Mouse (Mus musculus): ENCODE results near the gene Efcab10. TPM values are rescaled to one million over a fixed set of nuclear protein-coding genes. Genes with fewer than 3 reads are reported as not detected.
A peak's percentile ranks its signal among the peaks of the same experiment; 100 is the strongest.

Efcab10 gene
- not detected in 2 replicates for polyA plus RNA-seq (2016; fragmentation: Nextera tagmentation; extraction: Ambion mirVana)

GRCm38 (mm10) chr12:33394804-33395623, at the start of gene Efcab10:
Efcab10 (plus strand) TSS chr12:33394854.
- Histone ChIP-seq H3K36me3 (no peaks in the 10 kb centered on the region), H3K27me3 (replicated peaks) (no peaks in the 10 kb centered on the region), H3K9me3 (replicated peaks) (no peaks in the 10 kb centered on the region), H3K4me3 (peak within 1 kb of the TSS; percentile 26), H3K9ac (0 out of 2 replicates have a peak within 1 kb of the TSS, but pooled peaks have one; percentile 23), H3K27ac (ENCODE audit: poor library complexity, severe bottlenecking) (no peak within 1 kb of the TSS), H3K4me2 (peak within 1 kb of the TSS; percentile 63), H3K4me1 (replicated peaks) (peaks cover 8% of the 10 kb centered on the region)
- ATAC-seq (ENCODE audit: insufficient number of reproducible peaks, low FRiP score) = no peak
- WGBS = 16% methylated on average over 24 of the region's 24 CpGs

GRCm38 (mm10) chr12:33344970-33345772, 49.5 kb upstream of the Efcab10 start:
- H3K4me2 ChIP-seq = peak overlapping the region; percentile 71
- WGBS = 6% methylated on average over 25 of the region's 25 CpGs
- peak overlapping the region; percentile 20 for H3K4me3 ChIP-seq
- H3K4me1 ChIP-seq (replicated peaks) = peaks cover 55% of the 10 kb centered on the region
- H3K9ac ChIP-seq = peak overlapping the region; percentile 41; the same call in 1 of the 2 replicates
- peaks cover 7% of the 10 kb centered on the region for H3K9me3 ChIP-seq (replicated peaks)
- H3K36me3 ChIP-seq = peaks cover 12% of the 10 kb centered on the region
- H3K27me3 ChIP-seq (replicated peaks) = peaks cover 30% of the 10 kb centered on the region
- no peak for ATAC-seq (ENCODE audit: insufficient number of reproducible peaks, low FRiP score)
- peak overlapping the region; percentile 49; the same call in 1 of the 2 replicates for H3K27ac ChIP-seq (ENCODE audit: poor library complexity, severe bottlenecking)

DNA sequence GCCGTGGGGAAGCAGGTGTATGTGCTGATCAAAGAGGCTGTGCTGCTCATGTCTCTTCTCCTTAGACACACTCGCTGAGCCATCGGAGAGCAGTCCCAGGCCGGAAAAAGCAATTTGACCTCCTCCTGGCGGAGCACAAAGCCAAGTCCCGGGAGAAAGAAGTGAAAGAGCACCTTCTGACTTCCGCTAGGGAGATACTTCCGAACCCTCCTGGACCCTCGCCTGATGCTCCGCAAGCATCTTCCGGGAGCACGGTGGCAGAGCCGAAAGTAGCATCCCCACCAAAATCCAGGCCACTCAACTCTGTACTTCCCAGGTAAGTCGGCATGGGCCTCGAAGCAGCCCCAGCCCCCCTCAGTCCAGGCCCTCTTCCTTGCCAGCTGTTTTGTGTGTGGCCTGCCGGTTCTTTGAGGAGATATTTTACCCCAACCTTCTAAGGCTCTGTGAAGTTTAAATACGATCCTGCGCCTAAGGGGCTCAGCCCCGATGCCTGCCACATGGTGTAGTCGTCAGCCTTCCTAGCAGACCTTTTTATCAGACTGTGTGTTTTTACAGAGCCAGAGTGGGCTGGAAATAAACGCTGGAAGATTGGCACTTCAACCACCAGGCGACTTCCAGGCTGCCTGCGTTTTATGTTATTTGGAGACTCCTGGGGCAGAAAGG, 48.8 kb upstream of the Efcab10 start:
- peak; percentile 49; the same call in 1 of the 2 replicates for ATAC-seq (ENCODE audit: insufficient number of reproducible peaks, low FRiP score)
- H3K4me1 ChIP-seq (replicated peaks) = peaks cover 47% of the 10 kb centered on the region
- peak overlapping the region; percentile 36; the same call in 1 of the 2 replicates for H3K27ac ChIP-seq (ENCODE audit: poor library complexity, severe bottlenecking)
- H3K4me3 ChIP-seq = peak overlapping the region; percentile 20
- H3K27me3 ChIP-seq (replicated peaks) = peaks cover 23% of the 10 kb centered on the region
- peak overlapping the region; percentile 11 for H3K9ac ChIP-seq
- WGBS = 19% methylated on average over 23 of the region's 23 CpGs
- peak overlapping the region; percentile 71 for H3K4me2 ChIP-seq
- H3K9me3 ChIP-seq (replicated peaks) = peaks cover 9% of the 10 kb centered on the region
- peaks cover 14% of the 10 kb centered on the region for H3K36me3 ChIP-seq

DNA sequence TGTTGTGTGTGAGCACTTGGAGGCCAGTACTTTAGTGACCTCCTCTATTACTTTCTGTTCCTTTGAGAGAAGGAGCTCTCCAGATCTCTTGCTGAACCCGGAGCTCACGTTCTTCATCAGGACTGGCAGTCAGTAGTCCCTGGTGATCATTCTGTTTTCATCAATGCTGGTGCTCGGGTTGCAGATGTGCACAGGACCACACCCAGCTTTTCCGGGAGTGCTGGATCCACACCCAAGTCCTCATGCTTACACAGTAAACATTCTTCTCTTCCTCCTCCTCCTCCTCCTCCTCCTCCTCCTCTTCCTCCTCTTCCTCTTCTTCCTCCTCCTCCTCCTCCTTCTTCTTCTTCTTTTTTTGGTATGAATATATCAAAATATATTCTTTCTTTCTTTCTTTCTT, 42.0 kb upstream of the Efcab10 start:
- 58% methylated on average over 4 of the region's 4 CpGs for WGBS
- Histone ChIP-seq H3K36me3 (peaks cover 21% of the 10 kb centered on the region), H3K9ac (no peak overlapping the region), H3K27me3 (replicated peaks) (no peaks in the 10 kb centered on the region), H3K9me3 (replicated peaks) (peaks cover 9% of the 10 kb centered on the region), H3K4me3 (no peak overlapping the region), H3K27ac (ENCODE audit: poor library complexity, severe bottlenecking) (no peak overlapping the region), H3K4me2 (no peak overlapping the region), H3K4me1 (replicated peaks) (no peaks in the 10 kb centered on the region)
- no peak for ATAC-seq (ENCODE audit: insufficient number of reproducible peaks, low FRiP score)

- H3K9me3 ChIP-seq (replicated peaks) = no peaks in the 10 kb centered on the region
- H3K36me3 ChIP-seq = peaks cover 9% of the 10 kb centered on the region
- H3K27ac ChIP-seq (ENCODE audit: poor library complexity, severe bottlenecking) = no peak overlapping the region
- no peak for ATAC-seq (ENCODE audit: insufficient number of reproducible peaks, low FRiP score)
- no peaks in the 10 kb centered on the region for H3K27me3 ChIP-seq (replicated peaks)
- no peak overlapping the region for H3K4me2 ChIP-seq
- peaks cover 12% of the 10 kb centered on the region for H3K4me1 ChIP-seq (replicated peaks)
- H3K9ac ChIP-seq = no peak overlapping the region
- H3K4me3 ChIP-seq = no peak overlapping the region
- 90% methylated on average over 10 of the region's 10 CpGs for WGBS
Observed at GRCm38 (mm10) chr12:33358345-33358744, 36.3 kb upstream of the Efcab10 start.

DNA sequence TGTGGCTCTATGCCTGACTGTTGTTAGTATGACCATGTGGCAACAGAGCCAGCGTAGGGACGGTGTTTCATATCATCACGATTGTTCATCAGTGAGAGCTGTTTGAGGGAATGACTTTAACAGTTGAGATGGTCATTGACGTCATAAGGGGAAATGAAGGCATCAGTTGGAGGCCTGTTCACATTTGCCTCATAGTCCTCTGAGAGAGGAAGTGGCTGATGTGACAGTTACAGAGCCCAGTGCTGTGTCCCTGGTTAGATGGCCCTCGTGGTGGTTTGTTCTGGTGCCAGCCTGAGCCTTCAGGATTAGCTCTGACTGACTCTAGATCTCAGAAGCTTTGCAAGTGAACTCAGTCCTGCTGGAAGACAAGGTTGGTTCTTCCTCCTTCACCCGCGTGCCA, 35.4 kb upstream of the Efcab10 start:
- no peaks in the 10 kb centered on the region for H3K9me3 ChIP-seq (replicated peaks)
- H3K4me2 ChIP-seq = no peak overlapping the region
- 91% methylated on average over 7 of the region's 7 CpGs for WGBS
- H3K36me3 ChIP-seq = peaks cover 9% of the 10 kb centered on the region
- ATAC-seq (ENCODE audit: insufficient number of reproducible peaks, low FRiP score) = no peak
- peaks cover 12% of the 10 kb centered on the region for H3K4me1 ChIP-seq (replicated peaks)
- H3K27me3 ChIP-seq (replicated peaks) = no peaks in the 10 kb centered on the region
- no peak overlapping the region for H3K27ac ChIP-seq (ENCODE audit: poor library complexity, severe bottlenecking)
- H3K4me3 ChIP-seq = no peak overlapping the region
- H3K9ac ChIP-seq = no peak overlapping the region

GRCm38 (mm10) chr12:33359878-33360482, 34.7 kb upstream of the Efcab10 start:
- H3K27ac ChIP-seq (ENCODE audit: poor library complexity, severe bottlenecking) = no peak overlapping the region
- ATAC-seq (ENCODE audit: insufficient number of reproducible peaks, low FRiP score) = no peak
- peaks cover 9% of the 10 kb centered on the region for H3K36me3 ChIP-seq
- H3K27me3 ChIP-seq (replicated peaks) = no peaks in the 10 kb centered on the region
- H3K4me3 ChIP-seq = no peak overlapping the region
- no peak overlapping the region for H3K9ac ChIP-seq
- no peak overlapping the region for H3K4me2 ChIP-seq
- no peaks in the 10 kb centered on the region for H3K9me3 ChIP-seq (replicated peaks)
- 73% methylated on average over 5 of the region's 5 CpGs for WGBS
- peaks cover 12% of the 10 kb centered on the region for H3K4me1 ChIP-seq (replicated peaks)

- no peaks in the 10 kb centered on the region for H3K9me3 ChIP-seq (replicated peaks)
- H3K27ac ChIP-seq (ENCODE audit: poor library complexity, severe bottlenecking) = no peak overlapping the region
- H3K27me3 ChIP-seq (replicated peaks) = no peaks in the 10 kb centered on the region
- ATAC-seq (ENCODE audit: insufficient number of reproducible peaks, low FRiP score) = no peak
- H3K36me3 ChIP-seq = peaks cover 9% of the 10 kb centered on the region
- H3K4me2 ChIP-seq = no peak overlapping the region
- H3K4me3 ChIP-seq = no peak overlapping the region
- H3K4me1 ChIP-seq (replicated peaks) = peaks cover 12% of the 10 kb centered on the region
- WGBS = 64% methylated on average over 6 of the region's 6 CpGs
- H3K9ac ChIP-seq = no peak overlapping the region
Observed at GRCm38 (mm10) chr12:33360729-33361128, 33.9 kb upstream of the Efcab10 start.

DNA sequence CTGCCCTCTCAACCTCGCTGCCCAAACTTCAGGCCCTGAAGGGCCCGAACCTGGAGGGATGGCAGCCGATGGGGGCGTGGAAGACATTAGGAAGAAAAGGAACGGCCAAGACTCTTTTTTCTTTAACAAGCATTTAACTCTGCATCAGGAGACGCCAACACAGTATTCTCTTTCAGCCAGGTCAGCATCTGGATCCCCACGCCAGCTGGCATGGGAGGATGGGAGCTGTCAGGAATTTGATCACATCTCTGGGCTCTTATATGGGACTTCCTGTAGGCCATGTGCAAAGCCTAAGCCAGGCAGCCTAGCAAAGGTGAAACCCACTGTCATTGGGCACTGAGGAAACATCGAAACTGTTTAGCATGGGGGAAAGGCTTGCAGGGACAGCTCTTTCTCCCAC, 30.1 kb upstream of the Efcab10 start:
- Histone ChIP-seq H3K36me3 (0 out of 2 replicates have a peak, but pooled peaks cover 10% of the 10 kb centered on the region), H3K9me3 (replicated peaks) (no peaks in the 10 kb centered on the region), H3K9ac (no peak overlapping the region), H3K27ac (ENCODE audit: poor library complexity, severe bottlenecking) (no peak overlapping the region), H3K4me3 (no peak overlapping the region), H3K4me1 (replicated peaks) (peaks cover 12% of the 10 kb centered on the region), H3K27me3 (replicated peaks) (no peaks in the 10 kb centered on the region), H3K4me2 (no peak overlapping the region)
- 81% methylated on average over 8 of the region's 8 CpGs for WGBS
- ATAC-seq (ENCODE audit: insufficient number of reproducible peaks, low FRiP score) = no peak

- no peaks in the 10 kb centered on the region for H3K9me3 ChIP-seq (replicated peaks)
- no peak overlapping the region for H3K9ac ChIP-seq
- H3K27me3 ChIP-seq (replicated peaks) = no peaks in the 10 kb centered on the region
- no peak overlapping the region for H3K4me3 ChIP-seq
- no peak overlapping the region for H3K4me2 ChIP-seq
- H3K36me3 ChIP-seq = 0 out of 2 replicates have a peak, but pooled peaks cover 8% of the 10 kb centered on the region
- no peak for ATAC-seq (ENCODE audit: insufficient number of reproducible peaks, low FRiP score)
- no peak overlapping the region for H3K27ac ChIP-seq (ENCODE audit: poor library complexity, severe bottlenecking)
- 88% methylated on average over 8 of the region's 8 CpGs for WGBS
- peaks cover 8% of the 10 kb centered on the region for H3K4me1 ChIP-seq (replicated peaks)
Observed at GRCm38 (mm10) chr12:33365133-33365532, 29.5 kb upstream of the Efcab10 start.
